Mouse (Mus musculus): ENCODE results near the gene Pik3r5. TPM values are rescaled to one million over a fixed set of nuclear protein-coding genes. Genes with fewer than 3 reads are reported as not detected.
A peak's percentile ranks its signal among the peaks of the same experiment; 100 is the strongest.

Pik3r5 gene
- polyA plus RNA-seq, 1 experiment from 2014 or later: 0.24 TPM

- no peak overlapping the region for H3K4me2 ChIP-seq (replicated peaks; ENCODE audit: low read depth)
- TF ChIP-seq EP300 (optimal IDR thresholded peaks at IDR 0.05): no peak
- no peak for TF ChIP-seq CTCF (IDR thresholded peaks at IDR 0.05; ENCODE audit: low read depth)
- ATAC-seq (ENCODE audit: low FRiP score, low TSS enrichment) (no peak), DNase-seq (ENCODE audit: low spot score) (no peak)
- H3K27me3 ChIP-seq (ENCODE audit: control insufficient read depth, insufficient read depth, low read length): no peaks in the 10 kb centered on the region; the same call in 1 of the 2 replicates
- H3K27ac ChIP-seq (replicated peaks): no peak overlapping the region
- H3K4me1 ChIP-seq (replicated peaks; ENCODE audit: control insufficient read depth, insufficient read depth): no peaks in the 10 kb centered on the region
- H3K4me3 ChIP-seq (ENCODE audit: low read depth, low read length): no peak overlapping the region
- no peaks in the 10 kb centered on the region for H3K36me3 ChIP-seq (ENCODE audit: control insufficient read depth, insufficient read depth, low read length)
- 61% methylated on average over 8 of the region's 8 CpGs for WGBS
- no peak overlapping the region for H3K9ac ChIP-seq (ENCODE audit: low read length)
- no peaks in the 10 kb centered on the region for H3K9me3 ChIP-seq (ENCODE audit: control insufficient read depth, low read length)
These were observed 6.2 kb upstream of the Pik3r5 start for GRCm38 (mm10) chr11:68425492-68426315.

- ATAC-seq (ENCODE audit: low FRiP score, low TSS enrichment): no peak
- 77% methylated on average over 5 of the region's 5 CpGs for WGBS
- no peak for DNase-seq (ENCODE audit: low spot score)
These were observed 4.8 kb upstream of the Pik3r5 start for GRCm38 (mm10) chr11:68427083-68427570.

GRCm38 (mm10) chr11:68430662-68431061 lies 1.3 kb upstream of the Pik3r5 start:
- 57% methylated on average over 5 of the region's 5 CpGs for WGBS
- no peak overlapping the region for H3K4me2 ChIP-seq (replicated peaks; ENCODE audit: low read depth)

More at GRCm38 (mm10) chr11:68427083-68427570, 4.8 kb upstream of the Pik3r5 start:
- TF ChIP-seq EP300 (optimal IDR thresholded peaks at IDR 0.05) (no peak), CTCF (IDR thresholded peaks at IDR 0.05; ENCODE audit: low read depth) (no peak)
- Histone ChIP-seq H3K27me3 (ENCODE audit: control insufficient read depth, insufficient read depth, low read length) (no peaks in the 10 kb centered on the region; the same call in 1 of the 2 replicates), H3K9ac (ENCODE audit: low read length) (no peak overlapping the region), H3K4me3 (ENCODE audit: low read depth, low read length) (no peak overlapping the region), H3K4me1 (replicated peaks; ENCODE audit: control insufficient read depth, insufficient read depth) (no peaks in the 10 kb centered on the region), H3K4me2 (replicated peaks; ENCODE audit: low read depth) (no peak overlapping the region), H3K36me3 (ENCODE audit: control insufficient read depth, insufficient read depth, low read length) (no peaks in the 10 kb centered on the region), H3K9me3 (ENCODE audit: control insufficient read depth, low read length) (no peaks in the 10 kb centered on the region), H3K27ac (replicated peaks) (no peak overlapping the region)

GRCm38 (mm10) chr11:68432361-68433021 lies 570 bp downstream of the Pik3r5 start:
- H3K9ac ChIP-seq (ENCODE audit: low read length): 0 out of 2 replicates have a peak overlapping the region, but pooled peaks have one; percentile 31
- no peaks in the 10 kb centered on the region for H3K27me3 ChIP-seq (ENCODE audit: control insufficient read depth, insufficient read depth, low read length)
- H3K4me2 ChIP-seq (replicated peaks; ENCODE audit: low read depth): peak overlapping the region; percentile 75
- H3K4me1 ChIP-seq (replicated peaks; ENCODE audit: control insufficient read depth, insufficient read depth): no peaks in the 10 kb centered on the region; the same call in 1 of the 2 replicates
- ATAC-seq (ENCODE audit: low FRiP score, low TSS enrichment) (peak; percentile 38; the same call in 1 of the 2 replicates), DNase-seq (ENCODE audit: low spot score) (no peak)
- WGBS: 25% methylated on average over 23 of the region's 23 CpGs
- H3K27ac ChIP-seq (replicated peaks): no peak overlapping the region
- TF ChIP-seq CTCF (IDR thresholded peaks at IDR 0.05; ENCODE audit: low read depth): no peak
- TF ChIP-seq EP300 (optimal IDR thresholded peaks at IDR 0.05): no peak
- H3K4me3 ChIP-seq (ENCODE audit: low read depth, low read length): peak overlapping the region; percentile 41
- H3K36me3 ChIP-seq (ENCODE audit: control insufficient read depth, insufficient read depth, low read length): no peaks in the 10 kb centered on the region
- no peaks in the 10 kb centered on the region for H3K9me3 ChIP-seq (ENCODE audit: control insufficient read depth, low read length)

More at GRCm38 (mm10) chr11:68430662-68431061, 1.3 kb upstream of the Pik3r5 start:
- no peaks in the 10 kb centered on the region; the same call in 1 of the 2 replicates for H3K4me1 ChIP-seq (replicated peaks; ENCODE audit: control insufficient read depth, insufficient read depth)
- DNase-seq (ENCODE audit: low spot score) (no peak), ATAC-seq (ENCODE audit: low FRiP score, low TSS enrichment) (no peak)
- H3K4me3 ChIP-seq (ENCODE audit: low read depth, low read length): no peak overlapping the region
- H3K27ac ChIP-seq (replicated peaks): no peak overlapping the region
- H3K9ac ChIP-seq (ENCODE audit: low read length): no peak overlapping the region
- TF ChIP-seq EP300 (optimal IDR thresholded peaks at IDR 0.05): no peak
- TF ChIP-seq CTCF (IDR thresholded peaks at IDR 0.05; ENCODE audit: low read depth): no peak
- no peaks in the 10 kb centered on the region for H3K36me3 ChIP-seq (ENCODE audit: control insufficient read depth, insufficient read depth, low read length)
- no peaks in the 10 kb centered on the region for H3K9me3 ChIP-seq (ENCODE audit: control insufficient read depth, low read length)
- no peaks in the 10 kb centered on the region for H3K27me3 ChIP-seq (ENCODE audit: control insufficient read depth, insufficient read depth, low read length)

- Histone ChIP-seq H3K27ac (replicated peaks) (no peak overlapping the region), H3K4me3 (ENCODE audit: low read depth, low read length) (no peak overlapping the region), H3K4me2 (replicated peaks; ENCODE audit: low read depth) (no peak overlapping the region), H3K4me1 (replicated peaks; ENCODE audit: control insufficient read depth, insufficient read depth) (no peaks in the 10 kb centered on the region; the same call in 1 of the 2 replicates), H3K9me3 (ENCODE audit: control insufficient read depth, low read length) (no peaks in the 10 kb centered on the region), H3K36me3 (ENCODE audit: control insufficient read depth, insufficient read depth, low read length) (no peaks in the 10 kb centered on the region), H3K27me3 (ENCODE audit: control insufficient read depth, insufficient read depth, low read length) (no peaks in the 10 kb centered on the region), H3K9ac (ENCODE audit: low read length) (no peak overlapping the region)
- ATAC-seq (ENCODE audit: low FRiP score, low TSS enrichment) (no peak), DNase-seq (ENCODE audit: low spot score) (no peak)
- TF ChIP-seq CTCF (IDR thresholded peaks at IDR 0.05; ENCODE audit: low read depth) (no peak), EP300 (optimal IDR thresholded peaks at IDR 0.05) (no peak)
- 88% methylated on average over 5 of the region's 5 CpGs for WGBS
These were observed 1.6 kb downstream of the Pik3r5 start for GRCm38 (mm10) chr11:68433534-68433933.

All from stomach, postnatal 0 days (tissue).